Mouse (Mus musculus): Measurements from ENCODE around the gene Gm26897. TPM values are rescaled to one million over a fixed set of nuclear protein-coding genes. Genes with fewer than 3 reads are reported as not detected.

Gene Gm26897
- polyA plus RNA-seq, 1 experiment = not detected

GRCm38 (mm10) chr5:111765671-111766290, 32.1 kb downstream of the Gm26897 start:
- WGBS = 85% methylated on average over 15 of the region's 15 CpGs
- TF ChIP-seq CTCF (IDR thresholded peaks at IDR 0.05; ENCODE audit: insufficient read depth, low read depth, low read length) = no peak
- no peak for TF ChIP-seq POLR2A (IDR thresholded peaks at IDR 0.05; ENCODE audit: insufficient read depth, low read depth, low read length)

GRCm38 (mm10) chr5:111766696-111767095, 33.0 kb downstream of the Gm26897 start:
- WGBS = 88% methylated on average over 4 of the region's 4 CpGs
- no peak for TF ChIP-seq CTCF (IDR thresholded peaks at IDR 0.05; ENCODE audit: insufficient read depth, low read depth, low read length)
- no peak for TF ChIP-seq POLR2A (IDR thresholded peaks at IDR 0.05; ENCODE audit: insufficient read depth, low read depth, low read length)
- peaks cover 3% of the 10 kb centered on the region for H3K4me1 ChIP-seq (ENCODE audit: control insufficient read depth, insufficient read depth, low read length)

More at GRCm38 (mm10) chr5:111765671-111766290, 32.1 kb downstream of the Gm26897 start:
- Histone ChIP-seq H3K4me3 (ENCODE audit: insufficient read depth, low read depth, low read length) (no peak overlapping the region), H3K27ac (ENCODE audit: insufficient read depth, low read depth, low read length) (no peak overlapping the region), H3K4me1 (ENCODE audit: control insufficient read depth, insufficient read depth, low read length) (peaks cover 10% of the 10 kb centered on the region)

GRCm38 (mm10) chr5:111770266-111770665, 36.5 kb downstream of the Gm26897 start:
- WGBS = 50% methylated on average over 15 of the region's 15 CpGs
- H3K27ac ChIP-seq (ENCODE audit: insufficient read depth, low read depth, low read length) = no peak overlapping the region
- H3K4me1 ChIP-seq (ENCODE audit: control insufficient read depth, insufficient read depth, low read length) = peaks cover 9% of the 10 kb centered on the region
- TF ChIP-seq CTCF (IDR thresholded peaks at IDR 0.05; ENCODE audit: insufficient read depth, low read depth, low read length) (no peak), POLR2A (IDR thresholded peaks at IDR 0.05; ENCODE audit: insufficient read depth, low read depth, low read length) (no peak)
- H3K4me3 ChIP-seq (ENCODE audit: insufficient read depth, low read depth, low read length) = no peak overlapping the region

More at GRCm38 (mm10) chr5:111766696-111767095, 33.0 kb downstream of the Gm26897 start:
- Histone ChIP-seq H3K4me3 (ENCODE audit: insufficient read depth, low read depth, low read length) (no peak overlapping the region), H3K27ac (ENCODE audit: insufficient read depth, low read depth, low read length) (no peak overlapping the region)

- peaks cover 9% of the 10 kb centered on the region for H3K4me1 ChIP-seq (ENCODE audit: control insufficient read depth, insufficient read depth, low read length)
- no peak overlapping the region for H3K4me3 ChIP-seq (ENCODE audit: insufficient read depth, low read depth, low read length)
- TF ChIP-seq POLR2A (IDR thresholded peaks at IDR 0.05; ENCODE audit: insufficient read depth, low read depth, low read length) = no peak
- TF ChIP-seq CTCF (IDR thresholded peaks at IDR 0.05; ENCODE audit: insufficient read depth, low read depth, low read length) = no peak
- no peak overlapping the region for H3K27ac ChIP-seq (ENCODE audit: insufficient read depth, low read depth, low read length)
- 37% methylated on average over 8 of the region's 8 CpGs for WGBS
These were observed 38.4 kb downstream of the Gm26897 start for GRCm38 (mm10) chr5:111772127-111772526.

- WGBS = 68% methylated on average over 13 of the region's 13 CpGs
- Histone ChIP-seq H3K4me3 (ENCODE audit: insufficient read depth, low read depth, low read length) (no peak overlapping the region), H3K27ac (ENCODE audit: insufficient read depth, low read depth, low read length) (no peak overlapping the region), H3K4me1 (ENCODE audit: control insufficient read depth, insufficient read depth, low read length) (peaks cover 9% of the 10 kb centered on the region)
- TF ChIP-seq POLR2A (IDR thresholded peaks at IDR 0.05; ENCODE audit: insufficient read depth, low read depth, low read length) = no peak
- TF ChIP-seq CTCF (IDR thresholded peaks at IDR 0.05; ENCODE audit: insufficient read depth, low read depth, low read length) = no peak
These were observed 39.1 kb downstream of the Gm26897 start for GRCm38 (mm10) chr5:111772591-111773406.

- no peak overlapping the region for H3K27ac ChIP-seq (ENCODE audit: insufficient read depth, low read depth, low read length)
- peaks cover 9% of the 10 kb centered on the region for H3K4me1 ChIP-seq (ENCODE audit: control insufficient read depth, insufficient read depth, low read length)
- 77% methylated on average over 5 of the region's 5 CpGs for WGBS
- no peak for TF ChIP-seq POLR2A (IDR thresholded peaks at IDR 0.05; ENCODE audit: insufficient read depth, low read depth, low read length)
- TF ChIP-seq CTCF (IDR thresholded peaks at IDR 0.05; ENCODE audit: insufficient read depth, low read depth, low read length) = no peak
- H3K4me3 ChIP-seq (ENCODE audit: insufficient read depth, low read depth, low read length) = no peak overlapping the region
These were observed 39.6 kb downstream of the Gm26897 start for GRCm38 (mm10) chr5:111773407-111773733.

GRCm38 (mm10) chr5:111776246-111776645, 42.5 kb downstream of the Gm26897 start:
- no peak for TF ChIP-seq POLR2A (IDR thresholded peaks at IDR 0.05; ENCODE audit: insufficient read depth, low read depth, low read length)
- TF ChIP-seq CTCF (IDR thresholded peaks at IDR 0.05; ENCODE audit: insufficient read depth, low read depth, low read length) = no peak
- no peak overlapping the region for H3K27ac ChIP-seq (ENCODE audit: insufficient read depth, low read depth, low read length)
- peaks cover 9% of the 10 kb centered on the region for H3K4me1 ChIP-seq (ENCODE audit: control insufficient read depth, insufficient read depth, low read length)
- WGBS = 71% methylated on average over 6 of the region's 6 CpGs
- H3K4me3 ChIP-seq (ENCODE audit: insufficient read depth, low read depth, low read length) = no peak overlapping the region

GRCm38 (mm10) chr5:111778093-111778492, 44.4 kb downstream of the Gm26897 start:
- peaks cover 6% of the 10 kb centered on the region for H3K4me1 ChIP-seq (ENCODE audit: control insufficient read depth, insufficient read depth, low read length)
- no peak overlapping the region for H3K4me3 ChIP-seq (ENCODE audit: insufficient read depth, low read depth, low read length)
- WGBS = 86% methylated on average over 5 of the region's 5 CpGs
- no peak for TF ChIP-seq CTCF (IDR thresholded peaks at IDR 0.05; ENCODE audit: insufficient read depth, low read depth, low read length)
- TF ChIP-seq POLR2A (IDR thresholded peaks at IDR 0.05; ENCODE audit: insufficient read depth, low read depth, low read length) = no peak
- no peak overlapping the region for H3K27ac ChIP-seq (ENCODE audit: insufficient read depth, low read depth, low read length)

- Histone ChIP-seq H3K4me1 (ENCODE audit: control insufficient read depth, insufficient read depth, low read length) (no peaks in the 10 kb centered on the region), H3K4me3 (ENCODE audit: insufficient read depth, low read depth, low read length) (no peak overlapping the region), H3K27ac (ENCODE audit: insufficient read depth, low read depth, low read length) (no peak overlapping the region)
- WGBS = 97% methylated on average over 10 of the region's 10 CpGs
- TF ChIP-seq CTCF (IDR thresholded peaks at IDR 0.05; ENCODE audit: insufficient read depth, low read depth, low read length) (no peak), POLR2A (IDR thresholded peaks at IDR 0.05; ENCODE audit: insufficient read depth, low read depth, low read length) (no peak)
These were observed 46.2 kb downstream of the Gm26897 start for GRCm38 (mm10) chr5:111779776-111780485.
